Mouse (Mus musculus): ENCODE measurements around the gene Leo1.

DNA sequence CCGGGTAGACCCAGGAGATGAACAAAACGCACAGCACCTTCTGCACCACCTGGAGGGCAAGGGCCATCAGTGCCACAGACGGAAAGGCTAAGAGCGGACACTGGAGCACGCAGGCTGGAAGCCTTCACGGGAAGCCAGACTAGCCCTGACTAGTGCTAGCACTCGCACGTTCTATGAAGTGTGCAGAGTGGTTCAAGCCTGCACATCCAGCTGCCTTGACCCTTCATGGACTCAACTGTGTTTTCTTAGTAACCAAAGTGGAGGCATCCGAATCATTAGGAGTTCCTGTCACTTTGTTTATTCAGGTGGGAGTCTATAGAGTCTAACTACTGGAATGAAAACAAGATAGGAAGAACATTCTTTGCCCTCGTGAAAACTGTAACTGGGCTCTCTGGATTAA lies 54.6 kb downstream of the Leo1 start:
- TF ChIP-seq EP300 (IDR thresholded peaks at IDR 0.05; ENCODE audit: insufficient read depth, low read depth, low read length) (no peak), CTCF (IDR thresholded peaks at IDR 0.05) (no peak)

Data from heart, adult 2 months (tissue).